Mouse (Mus musculus) ES-E14 (cell line): ENCODE measurements around the gene Mgat3.

Source experiments
- CHD2 ChIP-seq: IDR thresholded peaks from 2 replicates; pipeline ENCODE4 v1.6.1; 2014; ENCODE audit warnings: mild to moderate bottlenecking, low read depth, low read length, inconsistent platforms
- HCFC1 ChIP-seq: IDR thresholded peaks from 2 replicates; pipeline ENCODE4 v1.6.1; 2012; ENCODE audit warnings: low read length, inconsistent platforms, borderline replicate concordance; ENCODE audit not compliant: insufficient read depth
- MAFK ChIP-seq: IDR thresholded peaks from 2 replicates; pipeline ENCODE4 v1.6.1; 2014; ENCODE audit warnings: mild to moderate bottlenecking, low read depth, low read length, inconsistent platforms; ENCODE audit not compliant: insufficient read depth
- ZC3H11A ChIP-seq: IDR thresholded peaks from 2 replicates; pipeline ENCODE4 v1.6.1; 2012; ENCODE audit warnings: low read depth, mild to moderate bottlenecking, inconsistent platforms, low read length, borderline replicate concordance
- ZNF384 ChIP-seq: IDR thresholded peaks from 2 replicates; pipeline ENCODE4 v1.6.1; 2012; ENCODE audit warnings: low read depth, low read length, inconsistent platforms

GRCm38 (mm10) chr15:80202111-80202775, 28.7 kb downstream of the Mgat3 start:
- TF ChIP-seq ZC3H11A: no peak
- TF ChIP-seq ZNF384: no peak
- no peak for TF ChIP-seq CHD2
- no peak for TF ChIP-seq HCFC1
- TF ChIP-seq MAFK: no peak
